Mouse (Mus musculus): ENCODE results near the gene Zfp382.
"Not testable (repeated sequence)": the region's sequence is repeated elsewhere in the genome, so short reads cannot be mapped to it uniquely, and the experiment has no call there.

DNA sequence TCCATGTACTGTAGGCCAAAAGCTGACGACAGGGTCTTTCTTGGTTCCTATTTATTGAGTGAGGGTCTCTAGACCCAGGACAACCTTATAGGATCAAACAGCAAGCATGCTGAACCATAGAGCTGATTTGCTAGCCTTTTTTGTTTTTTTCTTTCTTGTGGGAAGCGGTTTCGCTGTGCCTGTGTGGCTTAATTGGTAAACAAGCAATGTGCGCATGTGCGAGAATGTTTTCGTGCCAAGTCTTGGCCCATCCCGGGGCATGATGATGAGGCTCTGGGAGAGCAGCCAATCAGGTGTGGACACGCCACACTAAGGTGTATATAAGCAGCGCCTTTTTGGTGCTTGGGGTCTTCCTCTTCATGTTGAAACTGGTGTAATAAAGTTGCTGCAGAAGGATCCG is 60.2 kb downstream of the Zfp382 start:
- TF ChIP-seq CTCF (conservative IDR thresholded peaks at IDR 0.05; ENCODE audit: insufficient read depth, insufficient read length, low read depth, low read length); POLR2A (IDR thresholded peaks at IDR 0.05; ENCODE audit: low read depth, low read length): not testable (repeated sequence)
